Mouse (Mus musculus): ENCODE measurements around the gene Lxn.

Lxn gene
- long read RNA-seq, experiment 1, transcript Lxn-201 (6 exons, 1,112 nt), result major isoform, 24 of 24 reads
- long read RNA-seq, experiment 1, partial matches to known transcripts, result 0 of 24 reads
- long read RNA-seq, experiment 1, other reads (novel, unspliced or antisense), result 0 of 24 reads
- long read RNA-seq, experiment 2, transcript Lxn-201 (6 exons, 1,112 nt), result major isoform, 31 of 32 reads
- long read RNA-seq, experiment 2, partial matches to known transcripts, result 0 of 32 reads
- long read RNA-seq, experiment 2, other reads (novel, unspliced or antisense), result 1 of 32 reads

DNA sequence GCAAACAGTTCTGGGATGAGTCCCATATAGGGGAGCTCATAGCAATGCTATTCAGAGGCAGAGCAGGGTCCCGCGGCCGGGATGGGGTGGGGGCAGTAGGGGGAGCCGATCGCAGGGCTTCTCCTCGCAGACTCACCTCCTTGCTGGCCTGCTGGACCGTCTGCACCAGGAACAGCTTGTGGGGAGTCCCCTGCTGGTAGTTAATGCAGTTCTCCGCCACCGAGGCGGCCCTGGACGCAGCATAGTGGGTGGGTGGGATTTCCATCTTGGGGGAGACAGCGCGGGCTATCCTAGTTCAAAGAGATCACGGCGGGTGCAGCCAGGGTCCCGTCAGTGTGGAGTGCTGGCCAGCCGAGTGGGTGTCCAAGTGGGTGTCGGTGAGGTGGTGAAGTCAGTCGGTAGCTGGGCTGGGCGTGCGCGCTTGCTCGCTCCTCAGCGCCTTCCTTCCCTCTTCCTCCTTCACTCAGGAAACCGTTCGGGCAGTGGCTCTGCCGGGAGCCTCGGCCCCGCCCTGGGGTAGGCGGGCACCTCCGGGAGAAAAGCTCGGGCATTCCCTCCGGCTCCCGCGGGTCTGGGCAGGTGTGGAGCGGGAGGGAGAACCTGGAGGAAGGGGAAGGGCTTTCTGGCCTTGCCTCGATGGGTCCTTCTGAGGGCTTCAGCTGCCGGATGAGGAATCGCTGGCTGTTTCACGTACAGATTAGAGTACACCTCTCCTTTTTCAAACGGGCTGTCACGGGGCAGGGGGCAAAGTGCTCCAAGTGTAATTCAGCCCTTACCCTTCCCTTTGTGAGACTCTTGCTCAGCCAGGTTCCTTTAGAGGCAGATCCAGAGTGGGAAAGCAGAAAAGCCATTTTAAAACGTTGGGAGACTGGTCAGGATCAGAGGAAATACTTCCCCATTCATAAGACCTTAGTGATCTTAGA lies at the start of gene Lxn:
Gene Lxn (minus strand): TSS at position 477 of the 923 bp plus-strand sequence.
- intact Hi-C loops (cut with DNase I), result no loop called here

DNA sequence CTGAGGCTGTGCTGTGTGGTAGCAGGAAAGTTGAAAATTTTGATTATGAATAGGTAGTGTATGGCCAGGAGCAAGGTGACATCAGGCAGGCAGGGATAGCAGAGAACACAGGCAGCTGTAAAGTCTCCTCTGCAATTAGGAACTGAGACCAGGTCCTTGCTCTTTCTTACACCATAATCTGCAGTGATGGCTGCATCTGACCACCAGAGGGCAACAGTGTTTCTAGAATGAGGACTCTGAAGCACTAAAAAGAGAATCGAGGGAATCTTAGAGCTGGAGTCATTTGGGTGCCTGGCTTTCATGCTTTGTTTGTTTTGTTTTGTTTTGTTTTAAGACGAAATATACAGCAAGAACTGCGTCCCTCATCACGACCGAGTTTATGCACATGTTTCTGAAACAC lies 49.1 kb upstream of the Lxn start:
- intact Hi-C loops (cut with DNase I), result loop anchor here (2.0 to 5.0 kb wide), 2 partner anchors 56 to 534 kb away; no protein-coding TSS in a partner anchor

DNA sequence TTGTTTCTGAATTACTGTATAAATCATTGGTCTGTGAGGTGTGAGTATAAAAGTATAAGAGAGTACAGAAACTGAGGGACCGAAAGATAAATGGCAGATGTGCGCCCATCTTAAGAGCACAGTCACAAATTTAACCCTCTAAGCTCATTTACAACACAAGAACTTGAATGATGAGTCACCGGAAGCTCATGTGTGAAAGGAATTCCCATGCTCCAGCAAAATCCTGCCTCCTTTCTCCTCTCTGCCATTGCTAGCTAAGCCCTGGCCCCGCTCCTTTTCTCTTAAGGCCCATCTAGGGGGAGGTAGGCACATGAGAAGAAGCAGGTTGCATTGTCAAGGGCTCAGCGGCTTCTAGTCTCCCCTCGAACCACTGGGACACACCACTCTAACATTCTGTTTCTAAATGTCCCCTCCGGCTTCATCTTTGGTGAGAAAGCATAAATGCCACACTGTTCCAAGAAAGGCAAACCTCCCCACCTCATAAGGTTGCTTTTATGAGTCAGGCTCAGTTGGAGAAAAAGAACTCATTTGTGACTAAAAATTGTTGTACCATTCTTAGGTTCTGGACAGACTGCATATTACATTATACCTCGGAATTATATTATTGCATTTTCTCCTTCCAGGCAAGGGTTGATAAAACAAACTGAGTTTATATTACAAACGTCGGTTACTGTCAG lies 44.6 kb upstream of the Lxn start:
- intact Hi-C loops (cut with DNase I), result no loop called here

DNA sequence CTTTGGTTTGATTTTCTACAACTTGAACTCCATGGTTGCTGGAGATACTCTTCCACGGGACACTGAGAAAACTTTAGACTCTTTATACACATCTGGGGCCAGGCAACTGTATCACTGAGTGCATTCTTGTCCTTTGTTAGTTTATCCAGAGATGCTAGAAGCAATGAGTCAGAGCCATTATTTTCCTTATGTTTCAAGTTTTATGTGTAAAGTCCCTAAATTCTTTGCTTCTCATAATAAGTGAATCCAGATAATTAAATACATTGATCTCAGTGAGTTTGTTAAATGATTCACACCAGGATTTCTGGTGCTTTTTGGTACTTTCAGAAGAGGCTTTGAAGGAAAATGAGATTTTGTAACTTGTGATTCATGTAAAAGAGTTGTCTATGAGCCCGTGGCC lies 41.6 kb upstream of the Lxn start:
- intact Hi-C loops (cut with DNase I), result no loop called here

DNA sequence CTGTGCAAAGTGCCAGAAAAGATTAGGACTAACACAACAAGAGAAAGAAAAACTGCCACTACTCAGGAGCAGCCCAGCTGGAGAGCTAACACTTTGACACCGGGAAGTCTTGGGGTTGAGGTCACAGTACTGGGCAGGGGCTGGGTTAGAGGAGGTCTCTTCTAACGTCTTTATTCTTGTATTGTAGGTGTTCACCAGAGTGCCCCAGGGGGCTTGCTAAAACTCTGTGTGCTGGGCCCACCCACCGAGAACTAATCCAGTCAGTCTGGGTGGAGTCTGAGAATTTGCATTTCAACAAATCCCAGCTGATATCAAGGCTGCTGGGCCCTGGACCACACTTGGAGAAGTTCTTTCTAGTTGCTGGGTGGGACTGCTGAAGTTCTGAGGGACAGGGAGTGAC lies 40.2 kb upstream of the Lxn start:
- intact Hi-C loops (cut with DNase I), result no loop called here

DNA sequence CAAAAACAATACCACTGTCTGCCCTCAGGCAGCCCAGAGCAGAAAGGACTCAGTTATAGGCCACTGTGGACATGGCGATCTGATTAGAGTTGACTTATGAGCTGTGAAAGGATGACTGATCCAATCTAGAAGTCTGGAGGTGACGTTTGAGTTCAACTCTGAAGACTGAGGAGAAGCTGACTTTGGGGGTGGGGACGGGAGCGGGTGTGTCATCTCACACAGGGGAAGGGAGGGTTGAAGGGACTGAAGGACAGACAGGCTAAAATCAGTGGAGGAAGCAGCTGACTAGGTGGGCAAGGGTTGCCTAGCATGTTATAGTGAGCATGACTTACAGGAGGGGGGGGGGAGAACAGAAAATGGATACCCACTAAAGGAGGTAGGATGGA lies 35.7 kb upstream of the Lxn start:
- intact Hi-C loops (cut with DNase I), result no loop called here

DNA sequence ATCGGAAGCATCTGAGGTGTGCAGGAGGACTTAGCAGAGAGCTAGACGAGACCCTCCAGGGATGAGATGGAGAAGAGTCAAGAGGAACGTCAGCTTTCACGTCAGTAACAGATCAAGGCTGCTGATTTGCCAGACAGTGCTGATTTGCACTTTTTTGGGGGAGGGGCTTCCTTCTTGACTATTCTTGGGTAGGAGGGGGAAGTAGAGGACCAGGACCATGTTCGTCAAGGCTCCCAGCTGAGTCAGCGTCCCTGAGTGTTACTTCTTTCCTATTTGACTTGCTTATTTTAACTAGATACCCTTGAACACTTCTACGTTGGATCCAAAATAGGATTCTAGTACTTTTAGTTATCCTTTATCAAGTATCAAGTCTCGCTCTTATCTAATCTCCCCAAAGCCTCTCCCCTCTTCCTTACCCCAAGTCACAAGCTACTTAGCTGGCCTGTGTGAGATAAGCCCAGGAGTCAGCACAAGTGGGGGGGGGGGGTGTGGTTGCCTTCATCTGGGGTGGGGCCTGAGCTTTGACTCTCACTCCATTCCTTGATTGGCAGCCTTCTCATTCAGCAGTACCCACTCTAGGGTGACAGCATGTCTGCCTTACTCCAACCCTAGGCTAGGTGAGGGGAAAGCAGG lies 35.2 kb upstream of the Lxn start:
- intact Hi-C loops (cut with DNase I), result no loop called here

DNA sequence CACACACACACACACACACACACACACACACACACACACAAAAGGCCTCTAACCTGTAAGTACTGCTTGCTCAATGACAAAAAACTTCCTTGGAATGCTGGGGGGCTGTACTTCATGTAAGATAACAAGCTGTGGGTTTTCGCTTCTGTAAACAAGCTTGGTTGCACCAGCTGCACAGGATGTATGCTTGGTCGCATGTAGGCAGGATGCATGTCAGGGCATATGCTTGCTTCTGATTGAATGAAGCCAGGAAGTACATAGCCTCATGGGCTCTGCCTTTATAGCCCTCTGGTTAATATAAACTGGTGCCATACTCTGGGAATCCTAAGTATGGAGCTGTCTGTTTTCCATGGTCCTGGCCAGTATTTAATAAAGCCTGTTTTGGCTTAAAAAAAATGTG lies 34.3 kb upstream of the Lxn start:
- intact Hi-C loops (cut with DNase I), result no loop called here

DNA sequence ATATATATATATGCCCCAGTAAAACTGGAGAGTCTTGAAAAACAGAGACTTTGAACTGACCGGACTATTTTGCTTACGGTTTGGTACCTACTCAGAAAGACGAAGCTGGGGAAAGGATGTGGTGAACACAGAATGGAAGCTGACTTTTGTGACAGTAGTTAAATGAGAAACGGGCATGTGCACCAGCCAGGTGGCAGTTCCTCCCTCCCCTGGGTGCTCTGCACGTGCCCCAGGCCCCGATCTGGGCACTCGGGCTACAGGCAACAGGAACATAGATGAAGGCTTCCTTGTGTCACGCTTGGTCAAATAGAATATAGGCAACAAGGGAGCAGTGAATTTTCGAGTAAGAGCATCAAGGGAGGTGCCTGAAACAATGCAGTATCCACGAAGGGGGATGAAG lies 32.6 kb upstream of the Lxn start:
- intact Hi-C loops (cut with DNase I), result no loop called here

DNA sequence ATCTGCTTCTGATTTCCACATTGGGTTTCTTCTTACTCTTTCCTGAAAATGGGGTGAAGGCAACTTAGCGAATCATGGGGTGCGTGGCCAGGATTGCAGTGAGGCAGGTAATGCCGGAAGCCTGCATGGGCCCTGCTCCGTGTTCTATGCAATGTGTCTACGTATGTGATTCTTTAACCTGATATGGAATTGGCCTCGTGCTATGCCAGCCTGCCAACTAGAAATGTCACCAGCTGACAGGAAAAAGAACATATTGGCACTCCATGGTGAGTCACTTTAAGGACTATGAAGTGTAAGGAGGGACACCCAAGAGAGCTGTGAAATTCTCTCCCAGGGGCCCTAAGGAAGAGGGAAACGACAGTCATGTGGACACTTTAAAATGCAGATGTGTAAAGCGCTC lies 29.4 kb upstream of the Lxn start:
- intact Hi-C loops (cut with DNase I), result no loop called here

DNA sequence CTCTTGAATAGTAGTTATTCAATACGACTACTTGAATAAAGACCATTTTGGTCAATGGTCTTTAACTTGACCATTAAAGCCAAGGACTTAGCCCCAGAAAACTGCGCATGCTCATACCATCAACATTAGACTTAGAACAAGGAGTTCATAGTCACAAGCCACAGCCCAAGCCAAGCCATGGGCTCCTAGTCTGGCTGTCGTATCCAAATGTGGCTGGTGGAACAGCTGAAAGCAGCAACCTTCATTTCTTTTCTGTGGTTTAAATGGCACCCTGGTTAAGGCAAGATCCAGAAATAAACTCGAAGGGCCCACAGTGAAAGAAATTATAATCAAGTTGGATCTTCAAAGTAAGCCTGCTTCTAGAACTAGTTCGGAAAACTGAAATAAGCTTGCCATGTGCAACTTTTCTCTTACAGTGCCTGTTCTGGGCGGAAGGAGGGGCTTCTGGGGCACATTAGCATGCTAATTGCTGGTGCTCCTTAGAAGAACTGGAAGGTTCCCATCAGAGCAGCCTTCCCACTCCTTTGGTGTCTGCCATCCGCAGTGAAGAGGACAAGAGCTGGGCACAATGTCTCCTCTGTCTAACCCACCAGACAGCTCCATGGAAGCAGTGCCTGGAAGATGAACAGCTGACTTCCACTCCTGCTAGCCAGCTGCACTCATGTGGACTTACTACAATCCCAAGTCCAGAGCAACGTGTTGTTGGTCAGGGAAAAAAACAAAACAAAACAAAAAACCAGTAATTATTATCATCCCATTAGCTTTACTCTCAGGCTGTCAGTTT lies 28.6 kb upstream of the Lxn start:
- intact Hi-C loops (cut with DNase I), result no loop called here

DNA sequence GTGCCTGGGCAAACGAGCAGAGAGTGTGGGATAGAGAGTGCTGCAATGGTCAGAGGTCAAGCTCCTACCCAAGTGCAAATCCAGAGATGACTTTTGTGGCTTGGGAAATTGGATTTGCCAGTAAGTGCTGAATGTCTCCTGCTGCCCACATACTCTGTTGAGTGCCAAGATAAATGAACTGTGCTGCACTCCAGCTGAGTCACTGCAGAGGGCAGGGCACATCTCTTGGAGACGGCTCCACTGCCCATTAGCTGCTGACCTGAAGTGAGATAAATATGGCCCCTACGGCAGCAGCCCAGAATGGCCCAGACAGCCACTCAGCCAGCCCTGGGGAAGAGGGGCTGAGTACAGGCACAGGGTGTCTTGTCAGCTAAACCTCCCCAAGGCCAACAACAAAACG lies 26.4 kb upstream of the Lxn start:
- intact Hi-C loops (cut with DNase I), result no loop called here

DNA sequence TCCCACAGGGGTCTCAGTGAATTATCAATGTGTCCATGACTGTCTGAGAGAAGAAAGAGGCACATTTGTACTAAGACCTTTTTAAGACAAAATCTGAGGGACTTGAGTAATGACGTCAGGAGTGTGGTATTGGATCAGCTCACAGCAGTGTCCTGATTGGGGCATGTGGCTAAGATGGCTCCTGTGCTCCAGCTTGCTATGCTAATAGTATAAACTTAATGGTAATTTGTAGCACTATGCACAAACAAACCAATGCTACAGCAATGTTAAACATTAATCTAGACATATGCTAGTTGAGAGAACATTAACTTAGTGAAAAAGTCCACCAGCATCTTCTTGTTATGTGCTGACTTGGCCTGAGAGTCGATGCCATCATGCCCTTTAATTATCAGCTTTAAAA lies 21.5 kb upstream of the Lxn start:
- intact Hi-C loops (cut with DNase I), result no loop called here

DNA sequence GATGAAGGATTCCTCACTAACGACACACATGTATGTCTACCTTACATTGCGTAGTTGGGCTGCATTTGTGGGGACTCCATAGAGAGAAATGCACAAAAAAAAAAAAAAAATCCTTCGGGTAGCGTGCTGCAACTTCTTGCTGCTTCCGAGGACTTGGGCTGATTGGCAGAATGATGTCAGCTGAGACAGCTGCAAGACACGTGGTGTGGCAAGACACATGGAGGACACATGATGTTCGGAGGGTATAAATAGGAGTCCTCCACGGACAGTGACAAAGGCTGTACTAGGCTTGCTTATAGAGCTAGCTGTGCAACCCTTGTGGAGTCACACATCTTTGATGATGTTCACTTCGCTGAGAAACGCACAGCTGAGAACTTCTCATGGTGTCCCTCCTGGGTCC lies 18.7 kb upstream of the Lxn start:
- intact Hi-C loops (cut with DNase I), result no loop called here

DNA sequence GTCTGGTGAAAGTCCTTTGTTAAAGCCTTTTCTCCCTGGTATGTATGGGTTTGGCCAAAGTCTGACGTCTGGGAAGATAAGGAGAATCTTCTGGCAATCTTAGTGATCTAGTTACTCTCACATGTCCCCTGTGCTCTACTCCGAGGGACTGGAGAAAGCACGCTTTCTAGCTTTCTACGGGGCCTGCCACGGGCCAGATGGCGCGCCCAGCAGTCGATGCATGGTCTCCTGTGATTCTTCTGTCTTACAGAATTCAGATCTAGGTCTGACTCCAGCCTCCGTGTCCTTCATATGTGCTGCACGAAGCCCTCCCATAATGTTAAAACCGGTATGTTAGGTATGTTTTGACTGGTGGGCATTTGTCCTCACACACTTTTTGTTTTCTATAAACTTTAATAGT lies 16.1 kb upstream of the Lxn start:
- intact Hi-C loops (cut with DNase I), result no loop called here

DNA sequence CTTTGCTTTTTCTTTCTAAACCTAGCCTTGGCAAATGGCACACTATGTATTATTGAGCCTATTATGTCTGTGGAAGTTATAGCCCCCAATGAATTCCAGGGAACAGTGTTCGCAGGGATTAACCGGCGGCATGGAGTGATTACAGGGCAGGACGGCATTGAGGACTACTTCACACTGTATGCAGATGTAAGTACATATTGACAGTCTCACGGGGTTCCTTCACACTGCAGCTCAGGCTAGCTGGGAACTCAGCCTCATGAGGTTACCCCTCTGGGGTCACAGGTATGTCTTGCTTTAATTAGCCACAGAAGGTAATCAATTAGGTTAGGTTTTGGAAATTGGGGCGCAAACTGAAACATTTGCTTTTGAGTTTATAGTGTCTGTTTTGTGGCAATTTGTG lies 9.7 kb upstream of the Lxn start:
- intact Hi-C loops (cut with DNase I), result no loop called here

DNA sequence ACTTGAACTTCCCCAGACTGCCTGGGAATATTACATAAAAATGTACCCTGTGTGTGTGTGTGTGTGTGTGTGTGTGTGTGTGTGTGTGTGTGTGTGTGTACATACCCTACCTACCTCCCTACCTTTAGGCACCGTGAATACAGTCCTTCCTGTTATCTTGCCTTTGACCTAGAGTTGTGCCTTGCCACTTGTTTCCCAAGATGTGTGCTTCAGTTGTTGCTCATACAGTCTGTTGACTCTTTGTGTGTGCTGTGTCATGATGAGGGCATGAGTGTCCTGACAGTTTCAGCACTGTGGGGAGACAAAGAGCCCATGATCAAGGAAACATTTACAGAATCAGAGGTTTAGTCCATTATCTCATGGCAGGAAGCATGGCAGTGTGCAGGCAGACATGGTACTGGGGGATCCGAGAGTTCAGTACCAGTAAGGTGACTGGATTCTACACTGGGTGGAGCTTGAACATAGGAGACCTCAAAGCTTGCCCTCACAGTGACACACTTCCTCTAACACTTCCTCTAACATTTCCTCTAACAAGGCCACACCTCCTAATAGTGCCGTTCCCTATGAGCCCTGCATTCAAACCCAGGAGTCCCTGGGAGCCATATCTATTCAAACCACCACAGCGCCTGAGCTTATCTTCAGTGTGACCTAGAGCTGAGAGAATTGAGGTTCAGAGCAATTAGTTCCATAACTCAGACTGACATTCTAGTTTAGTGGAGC lies 7.8 kb upstream of the Lxn start:
- intact Hi-C loops (cut with DNase I), result no loop called here

DNA sequence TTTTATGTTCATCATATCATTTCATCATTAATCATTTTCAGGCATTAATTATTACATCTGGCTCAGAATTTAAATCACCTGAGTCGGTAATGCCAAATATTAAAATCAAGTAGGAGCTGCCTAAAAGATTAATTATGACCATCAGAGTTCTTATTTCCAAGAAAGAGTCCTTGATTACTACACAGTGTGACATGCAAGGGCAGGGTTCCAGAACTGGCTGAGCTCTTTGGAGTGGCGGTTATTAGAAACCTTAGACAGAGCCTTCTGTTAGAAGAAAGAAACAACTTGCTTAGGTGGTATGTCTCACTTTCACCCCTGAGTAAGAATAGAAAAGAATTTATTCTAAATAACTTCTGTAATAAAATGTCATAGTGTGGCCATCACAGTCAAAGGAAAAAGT lies 3.6 kb upstream of the Lxn start:
- intact Hi-C loops (cut with DNase I), result no loop called here

DNA sequence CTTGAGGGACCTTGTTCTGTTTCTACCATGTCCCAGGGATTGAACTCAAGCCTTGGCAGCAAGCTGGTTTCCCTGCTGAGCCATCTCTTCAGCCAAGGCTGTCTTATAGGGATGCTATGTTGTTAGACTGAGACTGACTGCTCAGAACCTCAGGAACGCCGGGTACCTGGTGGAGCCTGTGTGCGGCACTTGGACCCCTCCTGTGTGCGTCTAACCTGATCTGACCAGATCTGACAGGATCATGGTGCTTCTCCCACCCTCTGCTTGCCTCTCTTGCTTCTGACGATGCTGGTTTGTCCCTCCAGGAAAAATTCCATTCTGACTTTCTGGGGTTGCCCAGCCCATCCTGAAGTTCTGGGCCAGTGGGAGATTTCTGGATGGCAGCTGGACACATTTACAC lies 2.9 kb upstream of the Lxn start:
- intact Hi-C loops (cut with DNase I), result no loop called here

DNA sequence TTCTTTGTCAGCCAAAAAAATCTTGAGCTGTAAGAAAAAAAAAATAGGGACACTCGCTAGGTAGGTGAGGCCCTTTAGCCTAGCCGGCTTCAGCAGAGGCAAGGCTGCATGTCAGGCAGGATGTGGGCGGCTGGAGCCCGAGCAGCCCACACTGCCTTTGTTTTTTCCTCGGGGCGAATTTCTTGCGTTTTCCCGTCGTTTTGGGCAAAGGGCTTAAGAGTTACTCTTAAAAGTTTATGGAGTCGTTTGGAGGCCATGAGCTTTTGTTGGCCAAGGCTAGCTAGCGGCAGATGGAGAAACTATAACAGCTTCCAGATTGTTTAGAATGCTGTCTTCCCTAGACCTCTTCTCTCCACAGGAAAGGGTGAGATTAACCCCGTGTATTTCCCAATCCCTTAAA lies 725 bp downstream of the Lxn start:
- intact Hi-C loops (cut with DNase I), result no loop called here
